16 mouse cellular contexts compared by ENCODE assay signal in the genomic region with DNA sequence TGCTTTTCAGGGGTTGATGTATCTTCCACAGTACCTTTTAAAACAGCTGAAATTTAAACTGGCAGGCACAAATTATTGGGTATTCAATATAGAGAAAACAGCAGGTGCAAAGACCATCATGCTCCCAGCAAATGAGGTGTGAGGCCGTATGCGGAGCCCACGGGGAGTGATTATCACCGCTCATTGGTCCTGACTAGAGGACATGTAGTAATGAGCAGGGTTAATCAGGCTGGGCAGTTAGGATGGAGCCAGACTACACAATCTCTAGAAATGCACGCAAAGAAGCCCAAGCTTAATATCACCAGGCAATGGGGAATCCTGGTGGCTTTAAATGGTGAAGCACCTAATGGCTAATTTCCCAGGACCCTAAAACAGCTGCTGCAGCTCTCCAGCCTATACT.
"Had no signal": no experiment of that assay in that cellular context is flagged by ENCODE, and none has a peak within 500 bp of the region (broad histone marks: within the 10 kb centered on the region; RNA-seq: fewer than 3 reads in every experiment).

No protein-coding gene starts in this region.

- ATAC-seq: intestine, embryonic 15.5 days; liver, postnatal 0 days had no signal

- H3K4me1 ChIP-seq: intestine, embryonic 15.5 days; liver, embryonic 13.5 days; lung, embryonic 15.5 days; megakaryocyte, embryonic 14.5 days had no signal

- H3K4me2 ChIP-seq: intestine, embryonic 15.5 days; liver, embryonic 13.5 days; lung, embryonic 15.5 days had no signal

- H3K9ac ChIP-seq: intestine, embryonic 15.5 days; liver, embryonic 13.5 days; liver, postnatal 0 days; lung, embryonic 15.5 days had no signal

- H3K9me3 ChIP-seq: intestine, embryonic 15.5 days; liver, embryonic 13.5 days; lung, embryonic 15.5 days; megakaryocyte, embryonic 14.5 days had no signal

- DNase-seq: kidney, adult 18-20 months; kidney, postnatal 10 days; kidney, postnatal 4 days; left cerebral cortex, postnatal 4 days; liver; liver, embryonic 13.5 days; liver, postnatal 0 days; lung, postnatal 14 days; right cerebral cortex, postnatal 14 days; thymus, postnatal 4 days had no signal

- H3K36me3 ChIP-seq: intestine, embryonic 15.5 days; liver, embryonic 13.5 days; lung, embryonic 15.5 days had no signal

- H3K27ac ChIP-seq: intestine, embryonic 15.5 days; layer of hippocampus, adult 2 months; liver, embryonic 13.5 days; lung, embryonic 15.5 days; macrophage; stomach, postnatal 0 days had no signal

- H3K27me3 ChIP-seq: intestine, embryonic 15.5 days; liver, embryonic 13.5 days; lung, embryonic 15.5 days; megakaryocyte, embryonic 14.5 days had no signal

- H3K4me3 ChIP-seq: intestine, embryonic 15.5 days; layer of hippocampus, adult 2 months; liver, embryonic 13.5 days; lung, embryonic 15.5 days; megakaryocyte, embryonic 14.5 days had no signal
